Mouse (Mus musculus): ENCODE results near the gene Lrrc43.
"Not testable (repeated sequence)": the region's sequence is repeated elsewhere in the genome, so short reads cannot be mapped to it uniquely, and the experiment has no call there.

Lrrc43 gene

GRCm38 (mm10) chr5:123489112-123489785 is at the start of gene Lrrc43, which contains the start of gene Il31:
Gene Lrrc43 (plus strand): TSS chr5:123489305.
Gene Il31 (minus strand): TSS chr5:123489489.
- DNase-seq: peak; percentile 53 to 68

- no peak for DNase-seq
Measured at GRCm38 (mm10) chr5:123439312-123439711, 49.8 kb upstream of the Lrrc43 start.

DNA sequence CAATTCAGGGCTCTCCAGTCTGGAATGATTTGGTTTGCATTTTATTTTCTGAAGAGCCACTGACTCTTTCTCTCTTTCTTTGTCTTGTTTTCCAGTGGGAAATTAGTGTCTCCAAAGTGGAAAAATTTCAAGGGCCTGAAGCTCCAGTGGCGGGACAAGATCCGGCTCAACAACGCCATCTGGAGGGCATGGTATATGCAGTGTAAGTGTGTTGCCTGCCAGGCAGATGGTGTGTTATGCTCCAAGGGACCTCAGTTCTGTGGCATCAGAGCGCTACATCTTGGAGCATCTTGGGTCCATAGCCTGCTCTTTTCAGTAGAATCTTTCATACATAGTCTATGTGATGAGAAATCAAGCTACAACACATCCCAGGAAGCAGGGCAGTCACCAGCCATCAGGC is 49.2 kb upstream of the Lrrc43 start:
- DNase-seq: peak; percentile 70 to 72

- peak; percentile 38 to 42 for DNase-seq
Measured at GRCm38 (mm10) chr5:123440664-123441063, 48.4 kb upstream of the Lrrc43 start.

DNA sequence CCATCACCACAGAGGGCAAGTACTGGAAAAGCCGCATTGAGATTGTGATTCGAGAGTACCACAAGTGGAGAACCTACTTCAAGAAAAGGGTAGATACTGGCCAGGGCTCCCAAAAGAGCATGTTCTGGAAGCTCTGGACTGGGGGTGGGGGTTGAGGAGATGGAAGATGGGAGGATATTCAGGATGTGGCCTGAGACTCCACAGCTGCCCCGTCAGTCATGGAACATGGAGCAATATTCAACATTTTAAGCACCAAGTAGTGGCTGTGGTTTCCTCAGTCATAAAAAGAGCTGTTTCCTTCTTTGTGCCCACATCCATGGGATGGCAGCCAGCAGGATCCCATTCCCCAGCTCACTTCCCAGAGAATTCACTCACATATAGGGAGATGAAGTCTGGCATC is 46.8 kb upstream of the Lrrc43 start:
- no peak for DNase-seq

GRCm38 (mm10) chr5:123444069-123444468 is 45.0 kb upstream of the Lrrc43 start:
- peak; percentile 79 to 86 for DNase-seq

DNA sequence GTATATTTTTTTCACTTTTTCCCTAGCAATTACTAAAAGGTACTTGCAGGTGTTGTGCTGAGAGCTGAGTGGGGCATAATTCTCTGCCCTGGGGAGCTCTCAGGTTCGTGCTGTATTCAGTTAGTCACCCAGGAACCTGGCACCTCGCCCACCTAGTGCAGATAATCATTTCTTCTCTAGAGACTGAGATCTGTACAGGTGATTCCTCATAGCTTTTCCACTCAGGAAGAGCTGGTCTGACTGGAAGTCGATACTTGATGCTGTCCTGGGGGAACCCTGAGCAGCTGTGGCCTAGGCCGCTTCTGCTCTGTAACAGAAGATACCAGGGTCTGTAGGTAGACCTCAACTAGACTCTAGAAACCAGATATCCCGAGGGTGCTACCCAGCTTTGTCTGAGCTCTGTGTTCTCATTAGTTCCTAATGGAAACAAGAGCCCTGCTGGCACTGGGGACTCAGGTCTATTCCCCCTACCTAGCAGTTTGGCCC is 44.2 kb upstream of the Lrrc43 start:
- DNase-seq: peak; percentile 24 to 37

GRCm38 (mm10) chr5:123451886-123452285 is 37.2 kb upstream of the Lrrc43 start:
- no peak for DNase-seq

- DNase-seq: peak; percentile 51 to 53
Measured at GRCm38 (mm10) chr5:123461420-123461819, 27.7 kb upstream of the Lrrc43 start.

DNA sequence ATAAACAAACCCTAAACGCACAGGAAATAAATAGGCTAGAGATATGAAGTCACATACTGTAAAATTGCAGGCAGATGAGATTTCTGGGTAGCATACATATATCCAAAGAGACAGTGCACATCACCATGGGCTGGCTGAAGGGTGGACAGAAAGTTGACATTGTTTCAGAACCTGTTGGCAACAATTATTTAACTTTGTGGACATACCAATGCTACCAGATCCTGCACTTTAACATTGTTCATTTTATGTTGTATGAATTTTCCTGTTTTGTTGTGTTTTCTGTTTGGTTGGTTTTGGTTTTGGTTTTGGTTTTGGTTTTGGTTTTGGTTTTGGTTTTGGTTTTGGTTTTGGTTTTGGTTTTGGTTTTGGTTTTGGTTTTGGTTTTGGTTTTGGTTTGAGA is 24.5 kb upstream of the Lrrc43 start:
- DNase-seq: no peak

GRCm38 (mm10) chr5:123470784-123471400 is 18.2 kb upstream of the Lrrc43 start:
- no peak for DNase-seq

- DNase-seq: no peak
Measured at GRCm38 (mm10) chr5:123473817-123474216, 15.3 kb upstream of the Lrrc43 start.

DNA sequence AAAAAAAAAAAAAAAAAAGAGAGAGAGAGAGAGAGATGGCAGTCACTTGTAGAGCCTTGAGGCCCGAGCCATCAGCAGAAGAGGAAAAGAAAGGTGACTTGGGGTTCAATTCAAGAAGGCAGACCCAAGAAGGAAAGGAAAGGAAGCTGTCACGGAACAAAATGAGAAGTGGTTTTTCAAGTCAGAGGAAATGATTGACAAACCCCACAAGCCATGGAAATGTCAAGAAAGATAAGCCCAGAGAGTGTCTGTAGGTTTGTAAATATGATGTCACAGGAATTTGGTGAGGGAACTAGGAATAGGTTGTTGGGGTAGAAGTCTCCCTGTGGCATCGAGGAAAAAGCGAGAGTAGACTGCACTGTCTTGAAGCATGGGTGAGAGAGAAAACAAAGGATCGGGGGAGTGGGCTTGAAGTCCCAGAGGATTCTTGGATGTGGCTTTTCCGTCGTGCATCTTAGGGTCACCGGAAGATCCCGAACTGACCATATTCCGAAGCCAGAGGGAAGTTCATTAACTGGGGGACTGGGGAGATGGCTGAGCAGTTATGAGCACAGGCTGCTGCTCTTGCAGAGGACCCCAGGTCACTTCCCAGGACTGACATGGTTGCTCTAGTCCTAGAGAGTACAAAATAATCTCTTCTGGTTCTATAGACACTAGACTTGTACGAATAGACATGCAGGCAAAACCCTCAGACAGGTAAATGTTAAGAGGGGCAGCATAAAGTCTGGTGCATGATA is 1.3 kb upstream of the Lrrc43 start:
- DNase-seq: no peak

- no peak for DNase-seq
Measured at GRCm38 (mm10) chr5:123489935-123490334, 830 bp downstream of the Lrrc43 start.

GRCm38 (mm10) chr5:123499717-123500116 is 10.6 kb downstream of the Lrrc43 start:
- peak; percentile 73 to 75 for DNase-seq

- DNase-seq: no peak
Measured at GRCm38 (mm10) chr5:123501973-123502372, 12.9 kb downstream of the Lrrc43 start.

- peak; percentile 88 to 91 for DNase-seq
Measured at GRCm38 (mm10) chr5:123507936-123508723, 19.0 kb downstream of the Lrrc43 start.

DNA sequence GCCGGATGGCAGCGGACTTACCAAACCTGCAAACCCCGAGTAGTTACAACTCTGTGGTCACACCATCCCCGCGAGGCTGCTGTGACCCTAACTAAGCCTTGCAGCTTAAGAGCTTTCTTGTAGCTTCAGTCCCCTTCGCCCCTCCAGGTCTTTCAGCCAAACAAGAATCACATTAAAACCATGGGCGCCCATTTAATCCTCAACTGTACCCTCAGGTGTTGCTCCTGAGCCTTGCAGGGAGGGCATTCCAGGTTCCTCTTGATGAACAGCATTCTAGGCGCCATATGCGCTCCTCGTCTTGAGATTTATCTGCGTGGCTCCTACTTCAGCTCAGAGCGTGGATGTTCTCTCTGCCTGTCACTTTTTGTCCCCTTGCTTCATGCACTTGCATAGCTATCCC is 19.8 kb downstream of the Lrrc43 start:
- no peak for DNase-seq

GRCm38 (mm10) chr5:123510160-123510559 is 21.1 kb downstream of the Lrrc43 start, which contains the start of gene B3gnt4:
Gene B3gnt4 (plus strand): TSS chr5:123510460.
- no peak for DNase-seq

- DNase-seq: not testable (repeated sequence)
Measured at GRCm38 (mm10) chr5:123511426-123511825, 22.3 kb downstream of the Lrrc43 start.

GRCm38 (mm10) chr5:123512102-123512501 is 23.0 kb downstream of the Lrrc43 start:
- no peak for DNase-seq

DNA sequence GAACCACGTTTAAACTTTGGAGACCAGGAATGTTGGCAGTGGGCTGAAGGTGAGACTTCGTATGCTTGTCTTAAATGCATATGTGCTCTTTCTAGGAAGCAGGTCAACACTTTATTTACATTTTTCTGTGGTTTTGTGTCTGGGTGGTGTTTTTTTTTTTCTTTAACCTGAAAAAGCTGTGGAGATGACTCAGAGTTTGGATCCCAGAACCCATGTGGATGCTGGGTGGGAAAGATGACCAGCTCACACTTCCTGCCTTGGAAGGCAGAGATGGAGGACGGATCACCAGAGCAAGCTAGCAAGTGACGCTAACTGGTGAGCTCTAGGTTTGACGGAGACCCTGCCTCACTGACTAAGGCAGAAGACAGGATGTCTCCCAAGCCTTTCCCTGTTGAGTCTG is 25.8 kb downstream of the Lrrc43 start:
- DNase-seq: no peak

GRCm38 (mm10) chr5:123520666-123521065 is 31.6 kb downstream of the Lrrc43 start:
- no peak for DNase-seq

Data from cerebellum, postnatal 10 days (tissue).